Mouse (Mus musculus): ENCODE results near the gene 4931440F15Rik.

DNA sequence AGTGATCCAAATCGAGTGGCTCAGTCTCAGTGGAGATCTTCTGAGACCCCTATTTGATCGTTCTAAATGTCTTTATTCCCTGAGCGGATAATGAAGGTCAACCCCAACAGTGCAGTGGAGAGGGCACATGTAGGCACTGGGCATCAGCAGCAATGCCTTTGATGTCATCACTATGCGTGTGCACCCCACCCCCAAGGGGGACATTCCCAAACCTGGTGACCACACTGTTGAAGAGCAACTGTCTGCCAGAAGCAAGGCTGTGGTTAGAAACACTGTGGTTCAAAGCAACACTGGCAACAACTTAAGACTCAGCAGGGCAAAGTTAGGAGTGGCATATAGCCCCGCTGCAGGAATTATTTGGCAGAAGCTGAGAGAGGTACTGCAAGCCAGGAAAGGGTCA is 18.1 kb downstream of the 4931440F15Rik start:
- TF ChIP-seq GATA1 (IDR thresholded peaks at IDR 0.05; ENCODE audit: low read length) (no peak), TAL1 (IDR thresholded peaks at IDR 0.05; ENCODE audit: low read length) (no peak)
